Mouse (Mus musculus): ENCODE measurements around the gene Ccdc151. TPM values are rescaled to one million over a fixed set of nuclear protein-coding genes. Genes with fewer than 3 reads are reported as not detected.

Ccdc151 gene
- polyA plus RNA-seq, 1 experiment from 2014 or later = 5.9 TPM

DNA sequence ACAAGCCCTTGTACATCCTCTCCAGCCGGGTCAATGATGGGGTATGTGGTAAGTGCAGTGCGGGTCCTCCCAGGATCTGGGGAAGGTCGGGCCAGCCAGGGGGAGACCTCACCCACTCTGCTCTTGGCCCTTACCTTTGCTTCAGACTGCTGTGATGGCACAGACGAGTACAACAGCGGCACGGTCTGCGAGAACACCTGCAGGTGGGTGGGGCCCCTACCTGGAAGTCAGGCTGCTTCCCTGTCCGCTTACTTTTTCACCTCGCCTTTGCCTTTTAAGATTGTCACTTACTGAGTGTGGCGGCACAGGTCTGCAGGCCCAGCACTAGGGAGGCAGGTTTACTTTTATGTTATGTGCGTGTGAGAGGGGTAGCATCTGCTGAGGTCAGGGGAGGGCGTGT lies 2.1 kb upstream of the Ccdc151 start:
- Histone ChIP-seq H3K27me3 (replicated peaks; ENCODE audit: control insufficient read depth, insufficient read depth, low read length) (no peaks in the 10 kb centered on the region), H3K9me3 (ENCODE audit: control insufficient read depth, low read length) (no peaks in the 10 kb centered on the region), H3K9ac (ENCODE audit: low read depth, low read length) (no peak overlapping the region), H3K4me2 (ENCODE audit: low read length) (no peak overlapping the region), H3K36me3 (ENCODE audit: control insufficient read depth, insufficient read depth, low read length) (peaks cover 25% of the 10 kb centered on the region), H3K4me3 (ENCODE audit: low read length) (no peak overlapping the region), H3K27ac (ENCODE audit: low read depth, low read length) (no peak overlapping the region), H3K4me1 (ENCODE audit: control insufficient read depth, insufficient read depth, low read depth, low read length) (peaks cover 24% of the 10 kb centered on the region)
- no peak for ATAC-seq
- 92% methylated on average over 12 of the region's 12 CpGs for WGBS

DNA sequence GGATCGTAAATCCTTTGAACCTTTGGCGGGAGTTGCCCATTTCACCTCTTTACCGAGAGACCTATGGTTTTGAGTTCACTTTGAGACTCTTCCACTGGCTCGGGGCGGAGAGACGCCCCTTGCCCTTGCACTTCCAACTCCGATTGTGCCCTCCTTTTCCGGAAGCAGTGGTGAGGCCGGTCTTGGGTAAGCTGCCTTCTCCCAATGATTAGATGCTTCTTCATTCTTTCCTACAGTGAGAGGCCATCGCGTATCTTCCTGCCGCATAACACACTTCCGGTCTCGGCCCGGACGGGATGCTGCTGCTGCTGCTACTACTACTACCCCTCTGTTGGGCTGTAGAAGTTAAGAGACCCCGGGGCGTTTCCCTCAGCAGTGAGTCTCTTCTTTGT lies 725 bp upstream of the Ccdc151 start:
- 0% methylated on average over 18 of the region's 18 CpGs for WGBS
- Histone ChIP-seq H3K9me3 (ENCODE audit: control insufficient read depth, low read length) (no peaks in the 10 kb centered on the region), H3K27ac (ENCODE audit: low read depth, low read length) (peak overlapping the region; percentile 77), H3K4me2 (ENCODE audit: low read length) (peak overlapping the region; percentile 91), H3K27me3 (replicated peaks; ENCODE audit: control insufficient read depth, insufficient read depth, low read length) (no peaks in the 10 kb centered on the region), H3K4me1 (ENCODE audit: control insufficient read depth, insufficient read depth, low read depth, low read length) (peaks cover 24% of the 10 kb centered on the region), H3K9ac (ENCODE audit: low read depth, low read length) (peak overlapping the region; percentile 77), H3K4me3 (ENCODE audit: low read length) (peak overlapping the region; percentile 75), H3K36me3 (ENCODE audit: control insufficient read depth, insufficient read depth, low read length) (peaks cover 14% of the 10 kb centered on the region; the same call in 1 of the 2 replicates)
- ATAC-seq = no peak

DNA sequence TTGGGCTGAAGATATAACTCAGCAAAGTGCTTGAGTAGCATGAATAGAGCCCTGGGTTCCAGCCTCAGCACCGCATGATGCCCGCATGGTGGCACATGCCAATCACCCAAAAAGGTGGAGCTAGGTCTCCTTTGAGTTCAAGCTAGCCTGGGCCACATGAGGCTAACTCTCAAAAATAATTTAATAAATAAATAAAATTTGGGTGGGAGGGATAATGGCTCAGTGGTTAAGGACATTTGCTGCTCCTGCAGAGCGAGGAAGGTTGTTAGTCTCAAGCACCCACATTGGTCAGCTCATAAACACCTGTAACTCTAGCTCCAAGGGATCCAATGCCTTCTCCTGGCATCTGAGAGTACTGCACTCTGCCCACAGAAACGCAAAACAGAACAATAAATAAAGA lies 801 bp downstream of the Ccdc151 start:
- Histone ChIP-seq H3K4me3 (ENCODE audit: low read length) (no peak overlapping the region), H3K27me3 (replicated peaks; ENCODE audit: control insufficient read depth, insufficient read depth, low read length) (no peaks in the 10 kb centered on the region), H3K9ac (ENCODE audit: low read depth, low read length) (no peak overlapping the region), H3K4me1 (ENCODE audit: control insufficient read depth, insufficient read depth, low read depth, low read length) (peaks cover 24% of the 10 kb centered on the region), H3K4me2 (ENCODE audit: low read length) (peak overlapping the region; percentile 72), H3K27ac (ENCODE audit: low read depth, low read length) (no peak overlapping the region), H3K36me3 (ENCODE audit: control insufficient read depth, insufficient read depth, low read length) (peaks cover 9% of the 10 kb centered on the region; the same call in 1 of the 2 replicates), H3K9me3 (ENCODE audit: control insufficient read depth, low read length) (no peaks in the 10 kb centered on the region)
- ATAC-seq = no peak
- 92% methylated on average over 4 of the region's 4 CpGs for WGBS

DNA sequence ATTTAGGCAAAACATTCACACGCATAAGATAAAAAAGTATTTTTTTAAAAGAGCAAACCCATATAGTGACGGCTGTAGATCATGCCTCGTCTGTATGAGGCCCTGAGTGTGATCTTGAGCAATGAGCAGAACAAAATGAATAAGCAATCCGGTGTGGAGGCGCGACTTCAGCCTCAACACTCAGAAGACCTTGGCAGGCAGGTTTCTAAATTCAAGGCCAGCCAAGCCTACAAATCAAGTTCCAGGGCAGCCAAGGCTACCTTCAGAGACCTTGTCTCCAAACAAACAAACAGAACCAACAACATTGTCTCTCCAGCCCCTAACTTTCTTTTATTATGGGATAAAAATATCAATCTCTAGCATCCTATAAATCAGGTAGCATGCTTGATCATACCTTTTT lies 2.1 kb downstream of the Ccdc151 start:
- no peak for ATAC-seq
- WGBS = 92% methylated on average over 6 of the region's 6 CpGs
- Histone ChIP-seq H3K4me3 (ENCODE audit: low read length) (no peak overlapping the region), H3K9me3 (ENCODE audit: control insufficient read depth, low read length) (no peaks in the 10 kb centered on the region), H3K27me3 (replicated peaks; ENCODE audit: control insufficient read depth, insufficient read depth, low read length) (no peaks in the 10 kb centered on the region), H3K36me3 (ENCODE audit: control insufficient read depth, insufficient read depth, low read length) (peaks cover 3% of the 10 kb centered on the region; the same call in 1 of the 2 replicates), H3K27ac (ENCODE audit: low read depth, low read length) (no peak overlapping the region), H3K9ac (ENCODE audit: low read depth, low read length) (no peak overlapping the region), H3K4me2 (ENCODE audit: low read length) (no peak overlapping the region), H3K4me1 (ENCODE audit: control insufficient read depth, insufficient read depth, low read depth, low read length) (peaks cover 18% of the 10 kb centered on the region)

DNA sequence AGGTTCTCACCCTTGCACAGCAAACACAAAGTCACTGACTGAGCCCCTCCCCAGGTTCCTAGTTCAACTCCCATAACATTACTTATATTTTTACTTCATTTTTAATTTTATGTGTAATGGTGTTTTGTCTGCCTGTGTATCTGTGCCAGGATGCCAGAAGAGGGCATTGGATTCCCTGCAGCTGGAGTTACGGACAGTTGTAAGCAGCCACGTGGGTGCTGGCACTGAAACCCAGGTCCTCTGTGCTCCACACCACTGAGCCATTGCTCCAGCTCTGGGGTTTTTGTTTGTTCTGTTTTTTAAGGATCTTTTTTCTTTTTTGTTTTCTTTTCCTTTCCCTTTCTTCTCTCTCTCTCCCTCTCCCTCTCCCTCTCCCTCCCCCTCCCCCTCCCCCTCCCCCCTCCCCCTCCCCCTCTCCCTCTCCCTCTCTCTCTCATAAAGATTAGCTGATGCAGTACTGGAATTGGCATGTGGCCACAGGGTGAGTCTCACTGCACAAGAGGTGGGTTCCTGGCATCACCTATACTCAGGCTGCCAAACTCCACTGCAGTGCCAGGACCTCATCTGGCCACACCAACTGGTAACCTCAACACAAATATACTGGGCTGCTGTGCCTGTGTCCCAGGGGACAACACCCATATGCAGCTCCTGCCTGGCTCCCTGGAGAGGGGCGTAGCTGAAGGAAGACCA lies 6.1 kb downstream of the Ccdc151 start:
- Histone ChIP-seq H3K27ac (ENCODE audit: low read depth, low read length) (no peak overlapping the region), H3K9me3 (ENCODE audit: control insufficient read depth, low read length) (no peaks in the 10 kb centered on the region), H3K4me2 (ENCODE audit: low read length) (no peak overlapping the region), H3K9ac (ENCODE audit: low read depth, low read length) (no peak overlapping the region), H3K4me1 (ENCODE audit: control insufficient read depth, insufficient read depth, low read depth, low read length) (no peaks in the 10 kb centered on the region), H3K4me3 (ENCODE audit: low read length) (no peak overlapping the region), H3K36me3 (ENCODE audit: control insufficient read depth, insufficient read depth, low read length) (no peaks in the 10 kb centered on the region), H3K27me3 (replicated peaks; ENCODE audit: control insufficient read depth, insufficient read depth, low read length) (peaks cover 10% of the 10 kb centered on the region)
- ATAC-seq = no peak
- WGBS = 89% methylated on average over 3 of the region's 3 CpGs

DNA sequence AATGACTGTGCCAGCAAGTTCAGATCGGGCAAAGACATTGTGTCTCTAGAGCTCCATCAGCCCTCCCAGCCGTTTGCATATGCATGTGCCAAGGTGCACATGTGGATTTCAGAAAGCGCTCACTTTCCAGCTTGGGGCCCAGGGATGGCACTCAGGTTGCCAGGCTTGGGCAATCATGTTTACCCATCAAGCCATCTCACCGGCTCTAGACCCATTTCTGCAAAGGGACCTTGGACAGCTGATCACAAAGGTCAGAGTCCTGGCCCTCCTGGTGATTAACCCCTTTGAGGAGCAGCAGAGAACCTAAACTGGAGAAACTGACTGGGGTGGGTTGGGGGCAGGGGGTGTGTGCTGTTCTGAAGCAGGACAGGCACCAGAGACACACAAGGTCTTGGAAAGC lies 10.2 kb downstream of the Ccdc151 start:
- ATAC-seq = no peak
- 77% methylated on average over 4 of the region's 4 CpGs for WGBS
- Histone ChIP-seq H3K9ac (ENCODE audit: low read depth, low read length) (no peak overlapping the region), H3K4me2 (ENCODE audit: low read length) (no peak overlapping the region), H3K27ac (ENCODE audit: low read depth, low read length) (no peak overlapping the region), H3K9me3 (ENCODE audit: control insufficient read depth, low read length) (no peaks in the 10 kb centered on the region), H3K4me3 (ENCODE audit: low read length) (no peak overlapping the region), H3K36me3 (ENCODE audit: control insufficient read depth, insufficient read depth, low read length) (no peaks in the 10 kb centered on the region), H3K4me1 (ENCODE audit: control insufficient read depth, insufficient read depth, low read depth, low read length) (peaks cover 21% of the 10 kb centered on the region), H3K27me3 (replicated peaks; ENCODE audit: control insufficient read depth, insufficient read depth, low read length) (peaks cover 42% of the 10 kb centered on the region)

DNA sequence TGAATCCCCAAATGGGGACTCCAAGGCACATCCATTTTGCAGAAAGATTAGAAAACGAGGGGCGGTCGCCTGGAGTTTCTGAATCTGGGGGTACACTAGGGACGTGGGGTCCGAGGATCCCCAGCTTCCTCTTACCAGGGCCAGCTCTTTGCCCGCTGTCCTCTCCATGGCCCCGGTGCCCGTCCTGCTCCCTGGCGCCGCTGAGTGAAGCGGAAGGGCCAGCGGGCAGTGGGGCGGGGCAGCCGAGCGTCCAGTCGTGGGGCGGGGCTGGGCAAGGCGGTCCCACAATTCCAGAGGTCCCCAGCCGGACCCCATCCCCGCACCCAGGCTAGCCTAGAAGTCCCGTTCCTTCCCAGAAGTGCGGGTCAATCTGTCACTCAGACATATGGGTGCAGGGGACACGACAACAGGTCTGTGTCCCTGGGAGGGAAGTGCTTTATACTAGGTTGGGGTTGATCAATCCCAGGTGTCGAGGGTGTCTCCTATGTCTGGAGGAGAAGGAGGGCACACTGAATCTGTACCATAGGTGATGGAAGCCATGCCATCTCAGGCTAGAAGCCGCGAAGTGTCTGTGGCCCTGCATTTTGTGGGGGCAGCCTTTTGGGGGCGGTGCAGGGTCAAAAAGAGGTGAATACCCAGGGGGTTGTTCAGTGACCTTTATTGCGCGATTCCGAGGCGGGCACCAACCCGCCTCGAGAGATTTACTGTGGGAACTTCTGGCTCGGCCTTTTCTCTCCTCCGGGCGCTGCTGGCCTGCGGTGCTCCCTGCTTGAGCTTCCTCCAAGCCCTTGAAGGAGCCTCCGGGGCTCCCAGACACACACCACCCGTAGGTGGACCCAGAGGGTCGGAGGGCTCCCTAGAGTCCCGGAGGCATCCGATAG lies 13.0 kb downstream of the Ccdc151 start, which contains the start of gene Rgl3:
TSS of gene Rgl3 (minus strand) at position 217 of the 881 bp plus-strand sequence.
- whole genome bisulfite sequencing = 2% methylated on average over 42 of the region's 42 CpGs
- H3K27ac ChIP-seq (ENCODE audit: low read depth, low read length) = no peak within 1 kb of the TSS
- peaks cover 52% of the 10 kb centered on the region for H3K27me3 ChIP-seq (replicated peaks; ENCODE audit: control insufficient read depth, insufficient read depth, low read length)
- peak within 1 kb of the TSS; percentile 78 for H3K4me2 ChIP-seq (ENCODE audit: low read length)
- H3K4me1 ChIP-seq (ENCODE audit: control insufficient read depth, insufficient read depth, low read depth, low read length) = peaks cover 21% of the 10 kb centered on the region
- no peaks in the 10 kb centered on the region for H3K9me3 ChIP-seq (ENCODE audit: control insufficient read depth, low read length)
- peak within 1 kb of the TSS; percentile 42 for H3K4me3 ChIP-seq (ENCODE audit: low read length)
- peak within 1 kb of the TSS; percentile 54 for H3K9ac ChIP-seq (ENCODE audit: low read depth, low read length)
- no peaks in the 10 kb centered on the region for H3K36me3 ChIP-seq (ENCODE audit: control insufficient read depth, insufficient read depth, low read length)
- peak; percentile 29; the same call in 1 of the 2 replicates for ATAC-seq

DNA sequence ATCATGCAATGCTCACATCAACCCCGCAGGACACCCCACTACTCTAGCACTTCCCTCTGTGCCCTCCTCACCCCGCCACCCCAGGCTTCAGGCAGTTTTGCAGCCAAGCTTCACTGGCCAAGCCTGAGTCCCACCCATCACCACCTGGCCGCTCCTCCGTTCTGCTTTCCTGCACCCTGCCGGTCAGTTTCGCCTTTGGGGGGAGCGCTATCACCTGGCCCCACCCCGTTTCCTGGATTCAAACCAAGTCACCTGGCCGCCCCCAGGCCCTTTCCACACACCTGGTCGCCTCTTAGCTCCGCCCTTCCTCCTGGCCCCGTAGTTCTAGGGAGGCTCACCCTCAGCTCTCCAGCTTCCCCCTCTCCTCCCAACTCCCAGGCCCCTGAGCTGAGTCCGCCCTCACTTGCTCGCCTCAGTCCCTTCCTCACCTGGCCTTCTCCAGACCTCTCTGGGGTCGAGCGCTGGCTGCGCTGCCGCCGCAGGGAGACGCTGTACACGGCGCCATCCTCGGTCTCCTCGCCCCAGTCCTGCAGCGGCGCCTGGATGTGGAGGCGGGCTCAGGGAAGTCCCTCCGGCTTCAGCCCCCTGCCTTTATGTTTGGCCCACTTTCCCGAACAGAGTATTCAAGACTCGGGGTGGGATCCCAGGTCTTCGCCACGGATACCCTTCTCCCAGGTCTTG lies 13.9 kb downstream of the Ccdc151 start:
- ATAC-seq = 0 out of 2 replicates have a peak, but pooled peaks have one; percentile 13
- H3K36me3 ChIP-seq (ENCODE audit: control insufficient read depth, insufficient read depth, low read length) = no peaks in the 10 kb centered on the region
- peaks cover 21% of the 10 kb centered on the region for H3K4me1 ChIP-seq (ENCODE audit: control insufficient read depth, insufficient read depth, low read depth, low read length)
- H3K27ac ChIP-seq (ENCODE audit: low read depth, low read length) = no peak overlapping the region
- WGBS = under 1% methylated on average over 32 of the region's 32 CpGs
- H3K4me2 ChIP-seq (ENCODE audit: low read length) = peak overlapping the region; percentile 78
- H3K9me3 ChIP-seq (ENCODE audit: control insufficient read depth, low read length) = no peaks in the 10 kb centered on the region
- peak overlapping the region; percentile 54 for H3K9ac ChIP-seq (ENCODE audit: low read depth, low read length)
- H3K27me3 ChIP-seq (replicated peaks; ENCODE audit: control insufficient read depth, insufficient read depth, low read length) = peaks cover 52% of the 10 kb centered on the region
- H3K4me3 ChIP-seq (ENCODE audit: low read length) = peak overlapping the region; percentile 42

Measured in hindbrain, embryonic 16.5 days (tissue).